Mouse (Mus musculus) ES-Bruce4 (cell line): ENCODE measurements around the gene Rassf7. TPM values are rescaled to one million over a fixed set of nuclear protein-coding genes. Genes with fewer than 3 reads are reported as not detected.

ENCODE experiments used
- H3K27ac ChIP-seq: 2 replicates; pipeline ENCODE4 v1.5.1; 2012; ENCODE audit warnings: low read length, inconsistent platforms; ENCODE audit not compliant: insufficient read depth
- H3K27me3 ChIP-seq: 2 replicates; pipeline ENCODE4 v1.6.1; 2012; ENCODE audit warnings: mild to moderate bottlenecking, low read length, inconsistent platforms; ENCODE audit not compliant: control insufficient read depth, poor library complexity, insufficient read depth, severe bottlenecking
- H3K36me3 ChIP-seq: 2 replicates; pipeline ENCODE4 v1.6.1; 2012; ENCODE audit warnings: inconsistent platforms, mild to moderate bottlenecking, low read length, moderate library complexity; ENCODE audit not compliant: control insufficient read depth, poor library complexity, insufficient read depth, severe bottlenecking
- H3K4me1 ChIP-seq: one replicate; pipeline ENCODE4 v1.8.1; 2011; ENCODE audit warnings: low read length; ENCODE audit not compliant: control insufficient read depth, insufficient read depth
- H3K4me3 ChIP-seq: 2 replicates; pipeline ENCODE4 v1.5.1; 2011; ENCODE audit warnings: low read depth, mild to moderate bottlenecking, low read length
- H3K9ac ChIP-seq: 2 replicates; pipeline ENCODE4 v1.6.1; 2012; ENCODE audit warnings: low read depth, mild to moderate bottlenecking, inconsistent platforms; ENCODE audit not compliant: poor library complexity, severe bottlenecking
- H3K9me3 ChIP-seq: replicated peaks from 2 replicates; pipeline ENCODE4 v1.6.1; 2012; ENCODE audit warnings: mild to moderate bottlenecking, low read length, inconsistent platforms; ENCODE audit not compliant: control insufficient read depth, poor library complexity, insufficient read depth, severe bottlenecking
- CTCF ChIP-seq: IDR thresholded peaks from one replicate; pipeline ENCODE4 v1.8.1; 2011; ENCODE audit warnings: low read depth, low read length
- EP300 ChIP-seq: IDR thresholded peaks from 2 replicates; pipeline ENCODE4 v1.6.1; 2011; ENCODE audit warnings: low read depth, low read length; ENCODE audit not compliant: insufficient read depth
- POLR2A ChIP-seq: IDR thresholded peaks from one replicate; pipeline ENCODE4 v1.8.1; 2011; ENCODE audit warnings: low read length; ENCODE audit not compliant: insufficient read depth
- polyA plus RNA-seq: library from polyadenylated mRNA; stranded (reverse); fragments of >200 nt; gene quantifications from 2 replicates; pipeline ENCODE4 v1.2.4, GENCODE M21; 2011; ENCODE audit warnings: low read depth; ENCODE audit not compliant: missing spikeins, insufficient read depth, insufficient read length

Gene Rassf7
- polyA plus RNA-seq, 1 experiment = 29.6 TPM

DNA sequence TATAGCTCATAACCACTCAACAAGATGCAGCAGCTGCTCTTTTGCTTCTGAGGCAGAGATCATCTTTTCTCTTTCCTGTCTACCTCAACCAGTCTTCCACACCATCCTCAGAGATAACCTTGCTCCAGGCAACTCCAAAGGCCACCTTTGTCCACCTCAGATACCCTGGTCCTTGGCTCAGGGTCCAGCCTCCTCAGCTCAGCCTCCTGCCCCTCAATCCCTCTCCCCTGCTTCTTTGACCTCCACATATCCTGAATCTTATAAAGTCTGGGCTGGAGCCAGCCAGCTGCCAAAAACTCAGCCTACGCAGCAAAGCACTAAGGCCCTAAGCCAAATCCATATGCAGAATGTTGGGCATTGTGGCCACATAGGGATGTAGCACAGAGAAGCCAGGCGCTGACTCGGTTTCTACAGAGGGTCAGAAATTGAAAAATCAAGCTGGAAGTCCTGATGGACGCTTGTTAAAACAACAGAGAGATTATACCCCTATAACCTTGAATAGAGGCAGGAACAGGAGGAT lies 7.1 kb downstream of the Rassf7 start:
- 0 out of 2 replicates have a peak, but pooled peaks cover 3% of the 10 kb centered on the region for H3K36me3 ChIP-seq
- H3K4me3 ChIP-seq = no peak overlapping the region
- H3K27ac ChIP-seq = no peak overlapping the region
- H3K9me3 ChIP-seq = no peaks in the 10 kb centered on the region
- peaks cover 6% of the 10 kb centered on the region for H3K4me1 ChIP-seq
- TF ChIP-seq POLR2A (no peak), CTCF (no peak), EP300 (no peak)
- 0 out of 2 replicates have a peak overlapping the region, but pooled peaks have one; percentile 21 for H3K9ac ChIP-seq
- H3K27me3 ChIP-seq = no peaks in the 10 kb centered on the region

DNA sequence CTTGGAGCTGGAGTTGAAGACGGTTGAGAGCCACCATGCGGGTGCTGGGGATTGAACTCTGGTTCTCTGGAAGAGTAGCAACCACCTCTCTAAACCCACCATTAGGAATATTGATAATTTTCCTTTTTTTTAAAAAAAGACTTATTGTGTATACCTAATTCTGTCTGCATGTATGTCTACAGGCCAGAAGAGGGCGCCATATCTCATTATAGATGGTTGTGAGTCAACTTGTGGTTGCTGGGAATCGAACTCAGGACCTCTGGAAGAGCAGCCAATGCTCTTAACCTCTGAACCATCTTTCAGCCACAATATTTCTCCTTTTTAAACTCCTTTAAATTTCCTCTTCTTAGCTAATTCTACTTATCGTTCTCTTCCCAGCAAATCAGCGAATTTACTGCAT lies 10.9 kb downstream of the Rassf7 start:
- Histone ChIP-seq H3K27ac (no peak overlapping the region), H3K4me1 (no peaks in the 10 kb centered on the region), H3K36me3 (peaks cover 8% of the 10 kb centered on the region), H3K9me3 (no peaks in the 10 kb centered on the region), H3K4me3 (no peak overlapping the region), H3K9ac (no peak overlapping the region), H3K27me3 (no peaks in the 10 kb centered on the region)
- TF ChIP-seq EP300 (no peak), POLR2A (no peak), CTCF (no peak)

DNA sequence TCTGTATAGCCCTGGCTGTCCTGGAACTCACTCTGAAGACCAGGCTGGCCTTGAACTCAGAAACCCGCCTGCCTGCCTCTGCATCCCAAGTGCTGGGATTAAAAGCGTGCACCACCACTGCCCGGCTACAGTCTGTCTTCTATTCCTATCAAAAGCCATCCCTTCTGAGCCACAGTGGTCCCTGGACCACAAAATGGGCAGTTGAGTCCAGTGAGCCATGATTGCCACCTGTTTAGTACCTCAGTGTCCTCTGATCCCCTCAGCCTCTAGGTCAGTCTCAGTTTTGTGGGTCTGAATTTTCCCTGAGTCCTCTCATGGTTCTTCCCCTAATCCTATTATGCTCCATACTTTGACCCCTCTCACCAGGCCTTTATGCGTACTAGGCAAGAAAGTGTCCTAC lies 12.1 kb downstream of the Rassf7 start:
- no peak overlapping the region for H3K4me3 ChIP-seq
- TF ChIP-seq EP300 = no peak
- TF ChIP-seq CTCF = no peak
- no peak for TF ChIP-seq POLR2A
- peaks cover 17% of the 10 kb centered on the region for H3K36me3 ChIP-seq
- H3K9ac ChIP-seq = 0 out of 2 replicates have a peak overlapping the region, but pooled peaks have one; percentile 82
- peak overlapping the region; percentile 8; the same call in 1 of the 2 replicates for H3K27ac ChIP-seq
- H3K4me1 ChIP-seq = no peaks in the 10 kb centered on the region
- no peaks in the 10 kb centered on the region for H3K9me3 ChIP-seq
- no peaks in the 10 kb centered on the region for H3K27me3 ChIP-seq

DNA sequence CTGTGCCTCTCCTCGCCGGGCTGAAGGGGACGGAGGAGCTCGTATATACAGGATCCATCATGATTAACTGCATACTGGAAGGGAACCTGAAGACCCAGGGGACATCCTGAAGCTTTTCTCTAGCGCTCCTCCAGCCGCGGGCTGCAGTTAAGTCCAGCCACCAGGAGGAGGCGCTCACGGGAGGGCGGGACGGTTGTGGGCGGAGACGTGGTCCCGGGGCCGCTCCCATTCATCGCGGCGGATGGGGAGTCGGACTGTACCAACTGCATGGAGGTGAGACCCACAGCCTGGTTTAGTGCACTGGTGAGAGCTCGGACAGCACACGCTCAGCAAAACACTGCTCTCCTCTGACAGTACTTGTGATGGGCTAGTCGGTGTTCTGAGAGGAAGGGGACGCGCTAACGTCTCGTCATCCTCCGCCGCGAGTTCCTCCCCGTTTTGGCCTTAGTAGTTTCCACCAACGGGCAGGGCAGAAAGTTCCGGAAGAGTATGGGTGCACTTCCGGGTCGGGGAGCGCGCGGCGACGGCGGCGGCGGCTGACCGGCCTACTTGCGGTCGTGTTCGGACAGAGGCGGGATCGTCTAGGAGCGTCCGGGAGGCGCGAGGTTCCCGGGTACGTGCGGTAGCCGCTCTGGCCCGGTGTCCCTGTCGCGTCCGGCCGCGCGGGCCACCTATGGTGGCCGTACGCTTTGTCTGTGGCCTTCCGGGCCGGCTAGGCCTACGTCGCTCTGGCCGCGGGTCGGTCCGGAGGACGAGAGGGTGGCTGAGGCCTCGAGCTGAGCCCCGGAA lies 12.8 kb downstream of the Rassf7 start, which contains the start of gene Phrf1:
Phrf1 (plus strand) TSS at position 506 of the 789 bp plus-strand sequence.
- H3K4me3 ChIP-seq = peak within 1 kb of the TSS; percentile 84
- H3K36me3 ChIP-seq = peaks cover 23% of the 10 kb centered on the region
- TF ChIP-seq POLR2A = no peak
- TF ChIP-seq EP300 = no peak
- TF ChIP-seq CTCF = peak; percentile 85
- no peaks in the 10 kb centered on the region for H3K27me3 ChIP-seq
- no peaks in the 10 kb centered on the region for H3K9me3 ChIP-seq
- H3K27ac ChIP-seq = peak within 1 kb of the TSS; percentile 32; the same call in 1 of the 2 replicates
- H3K9ac ChIP-seq = peak within 1 kb of the TSS; percentile 82
- no peaks in the 10 kb centered on the region for H3K4me1 ChIP-seq

DNA sequence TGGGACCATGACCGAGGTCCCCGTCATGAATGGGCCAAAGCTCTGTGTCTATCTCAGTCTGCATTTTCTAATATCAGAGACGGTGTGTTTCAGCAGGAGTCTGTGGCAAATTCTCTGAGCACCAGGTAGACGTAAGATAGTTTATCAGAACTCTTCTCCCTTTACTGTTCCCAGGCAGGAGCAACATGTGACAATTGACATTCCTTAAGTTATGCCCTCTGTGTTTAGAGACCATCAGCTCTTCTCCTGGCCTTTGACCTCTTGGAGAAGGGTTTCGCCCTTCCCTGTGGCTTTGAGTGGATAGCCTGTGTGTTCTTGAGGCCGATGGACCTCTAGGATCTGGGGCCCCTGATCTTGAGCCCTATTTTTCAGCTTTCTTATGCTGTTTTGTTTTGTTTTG lies 14.0 kb downstream of the Rassf7 start:
- no peaks in the 10 kb centered on the region for H3K9me3 ChIP-seq
- H3K36me3 ChIP-seq = peaks cover 31% of the 10 kb centered on the region
- no peaks in the 10 kb centered on the region for H3K4me1 ChIP-seq
- peak overlapping the region; percentile 82 for H3K9ac ChIP-seq
- H3K27me3 ChIP-seq = no peaks in the 10 kb centered on the region
- H3K4me3 ChIP-seq = peak overlapping the region; percentile 84
- TF ChIP-seq CTCF = no peak
- H3K27ac ChIP-seq = no peak overlapping the region

DNA sequence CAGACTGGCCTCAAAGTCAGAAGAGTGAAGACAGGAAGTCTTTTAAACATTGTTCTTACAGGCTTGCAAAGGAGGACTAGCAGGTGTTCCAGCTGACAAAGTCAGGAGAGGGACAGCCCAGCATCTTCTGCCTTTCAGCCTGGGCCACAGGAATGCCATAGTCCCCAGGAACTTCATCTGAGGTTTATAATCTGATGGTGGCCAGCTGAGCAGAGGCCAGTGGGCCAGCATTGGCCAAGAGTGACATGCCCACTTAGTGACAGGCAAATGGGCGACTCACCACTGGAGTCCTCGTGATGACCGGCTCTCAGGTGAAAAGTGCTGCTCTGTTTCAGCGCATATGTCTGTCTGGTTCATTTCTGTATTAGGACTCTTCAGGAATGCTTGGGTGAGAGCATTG lies 14.9 kb downstream of the Rassf7 start:
- H3K9ac ChIP-seq = no peak overlapping the region

More for the DNA sequence above, 14.9 kb downstream of the Rassf7 start:
- Histone ChIP-seq H3K27ac (no peak overlapping the region), H3K36me3 (peaks cover 36% of the 10 kb centered on the region), H3K4me3 (no peak overlapping the region), H3K4me1 (no peaks in the 10 kb centered on the region), H3K27me3 (no peaks in the 10 kb centered on the region), H3K9me3 (no peaks in the 10 kb centered on the region)
- TF ChIP-seq EP300 = no peak
